Mouse (Mus musculus) limb, embryonic 12.5 days (tissue): ENCODE measurements around the gene Tardbp. TPM values are rescaled to one million over a fixed set of nuclear protein-coding genes. Genes with fewer than 3 reads are reported as not detected.

ENCODE experiments used
- ATAC-seq: fragments of 200-750 bp; cut with Nextera tagmentation; 2 replicates; pipeline ENCODE4 v1.8.0; 2017; ENCODE audit warnings: low read depth, moderate TSS enrichment; ENCODE audit not compliant: insufficient number of reproducible peaks, insufficient read depth, low FRiP score, low TSS enrichment
- H3K27ac ChIP-seq: fragments of 300-500 bp; sonication (generic); 2 replicates; pipeline ENCODE4 v1.5.1; 2016; ENCODE audit warnings: mild to moderate bottlenecking, moderate library complexity
- H3K27me3 ChIP-seq: fragments of 300-500 bp; sonication (generic); 2 replicates; pipeline ENCODE4 v1.6.1; 2016; ENCODE audit warnings: mild to moderate bottlenecking, moderate library complexity
- H3K36me3 ChIP-seq: fragments of 300-500 bp; sonication (generic); 2 replicates; pipeline ENCODE4 v1.6.1; 2016; ENCODE audit warnings: mild to moderate bottlenecking, moderate library complexity
- H3K4me1 ChIP-seq: fragments of 300-500 bp; sonication (generic); replicated peaks from 2 replicates; pipeline ENCODE4 v1.6.1; 2016
- H3K4me2 ChIP-seq: fragments of 300-500 bp; sonication (generic); 2 replicates; pipeline ENCODE4 v1.6.1; 2016; ENCODE audit warnings: mild to moderate bottlenecking, moderate library complexity
- H3K4me3 ChIP-seq: fragments of 300-500 bp; sonication (generic); replicated peaks from 2 replicates; pipeline ENCODE4 v1.5.1; 2016; ENCODE audit warnings: mild to moderate bottlenecking
- H3K9ac ChIP-seq: fragments of 300-500 bp; sonication (generic); replicated peaks from 2 replicates; pipeline ENCODE4 v1.6.1; 2016; ENCODE audit warnings: mild to moderate bottlenecking, moderate library complexity
- H3K9me3 ChIP-seq: fragments of 300-500 bp; sonication (generic); 2 replicates; pipeline ENCODE4 v1.6.1; 2016; ENCODE audit warnings: mild to moderate bottlenecking, moderate library complexity
- WGBS: fragments of 180-500 bp; shearing (Covaris S2); methylation state at CpG from one replicate; pipeline ENCODE4 v1.1.7; 2016; 5-methylcytosine and 5-hydroxymethylcytosine counted together
- polyA plus RNA-seq: library from polyadenylated mRNA; unstranded; fragments of >200 nt; fragmentation: Nextera tagmentation; extraction: Ambion mirVana; gene quantifications from 2 replicates; pipeline ENCODE4 v1.2.1, GENCODE M21; 2016

The Tardbp gene
- polyA plus RNA-seq, 1 experiment from 2014 or later: 398 TPM

- peak; percentile 48; the same call in 1 of the 2 replicates for ATAC-seq
- H3K9me3 ChIP-seq: no peaks in the 10 kb centered on the region
- H3K4me3 ChIP-seq: no peak overlapping the region
Observed at GRCm38 (mm10) chr4:148581422-148581821, 45.4 kb downstream of the Tardbp start.

GRCm38 (mm10) chr4:148580765-148581164, 46.1 kb downstream of the Tardbp start:
- ATAC-seq: no peak
- Histone ChIP-seq H3K36me3 (peaks cover 78% of the 10 kb centered on the region), H3K27me3 (no peaks in the 10 kb centered on the region), H3K27ac (no peak overlapping the region), H3K9ac (no peak overlapping the region), H3K4me1 (no peaks in the 10 kb centered on the region), H3K9me3 (no peaks in the 10 kb centered on the region), H3K4me2 (no peak overlapping the region), H3K4me3 (no peak overlapping the region)
- WGBS: 92% methylated on average over 9 of the region's 9 CpGs

More at GRCm38 (mm10) chr4:148581422-148581821, 45.4 kb downstream of the Tardbp start:
- Histone ChIP-seq H3K4me2 (no peak overlapping the region), H3K9ac (no peak overlapping the region), H3K27me3 (no peaks in the 10 kb centered on the region), H3K27ac (no peak overlapping the region), H3K36me3 (peaks cover 72% of the 10 kb centered on the region), H3K4me1 (no peaks in the 10 kb centered on the region)
- 91% methylated on average over 5 of the region's 5 CpGs for WGBS

GRCm38 (mm10) chr4:148573222-148573621, 53.6 kb downstream of the Tardbp start:
- Histone ChIP-seq H3K4me2 (no peak overlapping the region), H3K27me3 (no peaks in the 10 kb centered on the region), H3K4me1 (no peaks in the 10 kb centered on the region), H3K9ac (no peak overlapping the region), H3K27ac (no peak overlapping the region), H3K9me3 (no peaks in the 10 kb centered on the region), H3K4me3 (no peak overlapping the region), H3K36me3 (peaks cover 100% of the 10 kb centered on the region)
- 88% methylated on average over 7 of the region's 7 CpGs for WGBS
- ATAC-seq: no peak

- H3K9ac ChIP-seq: no peak overlapping the region
- WGBS: 95% methylated on average over 9 of the region's 9 CpGs
- no peaks in the 10 kb centered on the region for H3K9me3 ChIP-seq
- no peaks in the 10 kb centered on the region for H3K4me1 ChIP-seq
- no peak overlapping the region for H3K27ac ChIP-seq
- peaks cover 100% of the 10 kb centered on the region for H3K36me3 ChIP-seq
- no peaks in the 10 kb centered on the region for H3K27me3 ChIP-seq
- no peak overlapping the region for H3K4me3 ChIP-seq
- no peak overlapping the region for H3K4me2 ChIP-seq
- no peak for ATAC-seq
Observed at GRCm38 (mm10) chr4:148570693-148571295, 56.0 kb downstream of the Tardbp start.

GRCm38 (mm10) chr4:148570138-148570537, 56.7 kb downstream of the Tardbp start:
- Histone ChIP-seq H3K4me1 (no peaks in the 10 kb centered on the region), H3K36me3 (peaks cover 100% of the 10 kb centered on the region), H3K4me3 (no peak overlapping the region), H3K9me3 (no peaks in the 10 kb centered on the region), H3K4me2 (no peak overlapping the region), H3K27me3 (no peaks in the 10 kb centered on the region), H3K9ac (no peak overlapping the region), H3K27ac (no peak overlapping the region)
- 93% methylated on average over 10 of the region's 10 CpGs for WGBS
- no peak for ATAC-seq

GRCm38 (mm10) chr4:148563595-148563994, 63.2 kb downstream of the Tardbp start:
- no peak overlapping the region for H3K4me2 ChIP-seq
- H3K36me3 ChIP-seq: peaks cover 90% of the 10 kb centered on the region
- H3K9me3 ChIP-seq: no peaks in the 10 kb centered on the region
- H3K9ac ChIP-seq: no peak overlapping the region
- no peak overlapping the region for H3K27ac ChIP-seq
- H3K4me1 ChIP-seq: 0 out of 2 replicates have a peak, but pooled peaks cover 5% of the 10 kb centered on the region
- H3K4me3 ChIP-seq: no peak overlapping the region
- no peak for ATAC-seq
- H3K27me3 ChIP-seq: no peaks in the 10 kb centered on the region
- WGBS: 95% methylated on average over 12 of the region's 12 CpGs

GRCm38 (mm10) chr4:148562676-148563075, 64.1 kb downstream of the Tardbp start:
- no peak for ATAC-seq
- Histone ChIP-seq H3K4me2 (no peak overlapping the region), H3K4me3 (no peak overlapping the region), H3K27ac (no peak overlapping the region), H3K9ac (no peak overlapping the region), H3K27me3 (no peaks in the 10 kb centered on the region), H3K4me1 (0 out of 2 replicates have a peak, but pooled peaks cover 5% of the 10 kb centered on the region), H3K9me3 (no peaks in the 10 kb centered on the region), H3K36me3 (peaks cover 80% of the 10 kb centered on the region)
- WGBS: 91% methylated on average over 17 of the region's 17 CpGs

Other genes with a start within 250 kb of the Tardbp start
- 21.1 and 21.8 TPM in 2 replicates for gene Ubiad1, start 182.2 kb downstream of the Tardbp start, polyA plus RNA-seq
- gene Mtor, start 178.4 kb downstream of the Tardbp start, polyA plus RNA-seq: 19.3 and 19.7 TPM in 2 replicates
- 0.89 and 1.1 TPM in 2 replicates for gene Angptl7, start 126.6 kb downstream of the Tardbp start, polyA plus RNA-seq
- gene Exosc10, start 68.6 kb downstream of the Tardbp start, polyA plus RNA-seq: 110 and 113 TPM in 2 replicates
- 190 and 198 TPM in 2 replicates for gene Srm, start 35.5 kb downstream of the Tardbp start, polyA plus RNA-seq
- gene Masp2, start 24.5 kb downstream of the Tardbp start, polyA plus RNA-seq: 0.10 and 0.24 TPM in 2 replicates
- gene Gm572, start 16.3 kb upstream of the Tardbp start, polyA plus RNA-seq: not detected in 2 replicates
- gene Casz1, start 177.4 kb upstream of the Tardbp start, polyA plus RNA-seq: 3.9 and 4.7 TPM in 2 replicates